Mouse (Mus musculus) heart, postnatal 0 days (tissue): ENCODE data around the gene Zfp987. TPM values are rescaled to one million over a fixed set of nuclear protein-coding genes. Genes with fewer than 3 reads are reported as not detected.
"Not testable (repeated sequence)": the region's sequence is repeated elsewhere in the genome, so short reads cannot be mapped to it uniquely, and the experiment has no call there.

ENCODE experiments used
- ATAC-seq: fragments of 200-750 bp; cut with Nextera tagmentation; 2 replicates; pipeline ENCODE4 v1.8.0; 2017; ENCODE audit warnings: low read depth, moderate number of reproducible peaks, moderate library complexity; ENCODE audit not compliant: insufficient read depth
- DNase-seq: peaks from one replicate; pipeline ENCODE4 v3.0.0-alpha.2; 2016; ENCODE audit warnings: low spot score
- H3K27ac ChIP-seq: fragments of 300-500 bp; sonication (generic); 2 replicates; pipeline ENCODE4 v1.5.1; 2014; ENCODE audit warnings: low read depth, mild to moderate bottlenecking
- H3K27me3 ChIP-seq: fragments of 300-500 bp; sonication (generic); 2 replicates; pipeline ENCODE4 v1.6.1; 2014; ENCODE audit warnings: low read length, mixed read lengths; ENCODE audit not compliant: control insufficient read depth, insufficient read depth
- H3K36me3 ChIP-seq: fragments of 300-500 bp; sonication (generic); replicated peaks from 2 replicates; pipeline ENCODE4 v1.6.1; 2014; ENCODE audit warnings: low read length, mixed read lengths; ENCODE audit not compliant: control insufficient read depth, insufficient read depth
- H3K4me1 ChIP-seq: fragments of 300-500 bp; sonication (generic); 2 replicates; pipeline ENCODE4 v1.6.1; 2014; ENCODE audit warnings: antibody characterized with exemption; ENCODE audit not compliant: control insufficient read depth, insufficient read depth
- H3K4me2 ChIP-seq: fragments of 300-500 bp; sonication (generic); 2 replicates; pipeline ENCODE4 v1.6.1; 2014; ENCODE audit warnings: low read depth, mild to moderate bottlenecking, low read length, moderate library complexity
- H3K4me3 ChIP-seq: fragments of 300-500 bp; sonication (generic); 2 replicates; pipeline ENCODE4 v1.5.1; 2014; ENCODE audit warnings: low read depth, low read length
- H3K9ac ChIP-seq: fragments of 300-500 bp; sonication (generic); replicated peaks from 2 replicates; pipeline ENCODE4 v1.6.1; 2014; ENCODE audit warnings: low read depth, low read length, mixed read lengths
- H3K9me3 ChIP-seq: fragments of 300-500 bp; sonication (generic); replicated peaks from 2 replicates; pipeline ENCODE4 v1.6.1; 2016; ENCODE audit warnings: low read length; ENCODE audit not compliant: control insufficient read depth
- WGBS: fragments of 180-500 bp; shearing (Covaris S2); extraction: QIAGEN DNeasy Blood & Tissue Kit; methylation state at CpG from one replicate; pipeline ENCODE4 v1.1.7; 2014; 5-methylcytosine and 5-hydroxymethylcytosine counted together
- polyA plus RNA-seq: library from polyadenylated mRNA; unstranded; fragments of >200 nt; fragmentation: Nextera tagmentation; extraction: Ambion mirVana; gene quantifications from 2 replicates; pipeline ENCODE4 v1.2.1, GENCODE M21; 2015
- total RNA-seq: library from RNA; depleted of rRNA; stranded (reverse); fragments of >200 nt; gene quantifications from 2 replicates; pipeline ENCODE4 v1.2.3, GENCODE M21; 2014; ENCODE audit warnings: low replicate concordance

Zfp987 gene
- total and polyA plus RNA-seq, 2 experiments from 2014 or later, result not detected

- not testable (repeated sequence) for H3K4me3 ChIP-seq, H3K4me2 ChIP-seq, H3K9ac ChIP-seq, H3K27me3 ChIP-seq, H3K27ac ChIP-seq, H3K36me3 ChIP-seq, DNase-seq, H3K4me1 ChIP-seq, ATAC-seq
- WGBS, result 80% methylated on average over 12 of the region's 12 CpGs
- H3K9me3 ChIP-seq, result peaks cover 23% of the 10 kb centered on the region; the same call in 1 of the 2 replicates
Observed at GRCm38 (mm10) chr4:146062021-146062420, 35.1 kb upstream of the Zfp987 start.

DNA sequence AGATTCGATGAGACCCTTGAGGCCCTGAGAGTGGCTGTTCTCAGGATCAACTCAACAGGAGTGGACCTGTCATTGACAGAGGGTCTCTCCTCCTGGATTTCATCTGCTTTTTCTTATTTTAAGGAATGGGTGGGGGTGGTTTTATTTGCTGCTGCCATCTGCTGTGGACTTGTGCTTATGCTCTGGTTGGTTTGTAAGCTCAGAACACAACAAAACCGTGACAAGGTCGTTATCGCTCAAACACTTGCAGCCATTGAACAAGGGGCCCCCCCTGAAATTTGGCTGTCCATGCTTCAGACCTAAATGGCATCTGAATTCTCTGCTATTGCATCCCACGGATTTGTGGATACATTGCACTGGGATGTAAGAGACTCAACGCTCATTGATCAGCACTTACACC lies 34.1 kb upstream of the Zfp987 start:
- WGBS, result 70% methylated on average over 6 of the region's 6 CpGs
- not testable (repeated sequence) for H3K9ac ChIP-seq, H3K27ac ChIP-seq, H3K4me1 ChIP-seq, ATAC-seq, H3K27me3 ChIP-seq, DNase-seq, H3K4me2 ChIP-seq, H3K4me3 ChIP-seq, H3K36me3 ChIP-seq
- peaks cover 31% of the 10 kb centered on the region for H3K9me3 ChIP-seq

GRCm38 (mm10) chr4:146063621-146064020 lies 33.5 kb upstream of the Zfp987 start:
- 81% methylated on average over 15 of the region's 15 CpGs for WGBS
- ATAC-seq, result not testable (repeated sequence)

DNA sequence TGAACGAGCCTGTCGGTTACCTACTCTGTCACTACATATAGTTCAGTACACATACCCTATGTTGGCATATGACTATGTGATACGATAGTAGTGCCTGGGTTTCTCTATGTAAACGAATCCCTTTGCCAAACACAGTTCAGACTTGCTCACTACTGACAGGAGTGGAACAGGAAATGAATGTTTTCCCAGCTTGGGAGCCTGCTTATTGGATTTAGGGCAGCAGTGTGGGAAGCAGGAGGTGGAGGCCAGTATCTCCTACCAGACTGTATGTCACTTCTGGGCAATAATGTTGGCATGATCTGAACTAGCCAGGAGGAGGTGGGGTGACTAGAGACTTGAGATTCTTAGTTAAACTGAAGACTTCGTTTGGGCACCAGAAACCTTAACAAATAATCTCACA lies 32.3 kb upstream of the Zfp987 start:
- DNase-seq, H3K36me3 ChIP-seq, H3K27ac ChIP-seq, H3K9ac ChIP-seq, H3K4me3 ChIP-seq, H3K27me3 ChIP-seq, H3K4me2 ChIP-seq, ATAC-seq, H3K4me1 ChIP-seq: not testable (repeated sequence)
- 49% methylated on average over 4 of the region's 5 CpGs for WGBS
- peaks cover 25% of the 10 kb centered on the region for H3K9me3 ChIP-seq

More at GRCm38 (mm10) chr4:146063621-146064020, 33.5 kb upstream of the Zfp987 start:
- H3K27ac ChIP-seq, H3K9ac ChIP-seq, H3K4me2 ChIP-seq, H3K4me1 ChIP-seq, DNase-seq, H3K4me3 ChIP-seq, H3K27me3 ChIP-seq, H3K36me3 ChIP-seq: not testable (repeated sequence)
- H3K9me3 ChIP-seq, result peaks cover 30% of the 10 kb centered on the region

DNA sequence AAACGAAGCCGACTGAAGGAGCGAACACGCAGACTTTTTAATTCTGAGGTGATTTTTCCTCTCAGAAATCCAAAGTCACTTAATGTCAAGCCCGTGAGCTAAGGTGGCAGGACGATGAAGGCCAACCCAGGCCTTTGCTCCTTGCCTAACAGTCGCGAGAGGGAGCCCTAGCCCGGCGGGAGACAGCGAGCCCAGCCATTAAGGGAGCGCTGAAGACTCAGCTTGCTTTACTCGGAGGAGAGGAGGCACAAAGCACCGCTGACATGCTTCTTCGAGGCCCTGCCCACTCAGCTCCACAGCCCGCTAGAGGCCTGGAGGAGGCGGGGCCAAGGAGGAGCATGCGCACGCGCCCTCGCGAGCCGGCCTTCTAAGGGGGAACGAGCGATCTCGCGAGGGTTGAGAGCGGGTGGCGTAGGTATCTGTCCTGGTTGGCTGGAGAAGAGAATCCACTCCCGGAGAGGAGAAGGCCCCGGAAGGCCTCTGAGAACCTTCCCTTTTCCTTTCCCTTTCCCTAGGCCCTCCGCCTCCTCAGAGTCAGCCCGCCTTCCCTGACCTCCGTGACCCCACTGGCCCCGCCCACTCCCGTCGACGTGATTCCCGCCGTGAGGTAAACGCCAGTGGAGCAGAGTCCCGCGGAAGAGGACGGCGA lies 30.0 kb upstream of the Zfp987 start:
- Histone ChIP-seq H3K4me2 (peak overlapping the region; percentile 37; the same call in 1 of the 2 replicates), H3K9me3 (peaks cover 20% of the 10 kb centered on the region)
- 37% methylated on average over 43 of the region's 45 CpGs for WGBS
- not testable (repeated sequence) for H3K4me1 ChIP-seq, H3K4me3 ChIP-seq, ATAC-seq, H3K9ac ChIP-seq, H3K27ac ChIP-seq, DNase-seq, H3K36me3 ChIP-seq, H3K27me3 ChIP-seq

DNA sequence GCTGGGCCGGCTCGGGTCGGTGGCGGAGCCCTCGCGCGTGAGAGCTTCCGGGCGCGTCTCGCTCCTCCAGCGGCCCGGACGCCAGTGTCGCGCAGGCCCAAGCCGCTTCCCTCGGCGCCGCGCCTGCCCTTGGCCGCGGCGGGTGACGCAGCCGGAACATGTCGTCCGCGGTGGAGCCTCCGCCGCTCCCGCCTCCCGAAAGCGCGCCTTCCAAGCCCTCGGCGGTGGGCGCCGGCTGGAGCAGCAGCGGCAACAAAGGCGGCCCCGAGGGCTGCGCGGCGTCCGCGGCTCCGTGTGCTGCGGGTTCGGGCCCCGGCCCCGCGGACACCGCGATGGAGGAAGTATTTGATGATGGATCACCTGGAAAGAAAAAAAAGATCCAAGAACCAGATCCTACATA lies 29.5 kb upstream of the Zfp987 start:
- peaks cover 20% of the 10 kb centered on the region for H3K9me3 ChIP-seq
- H3K4me1 ChIP-seq, H3K9ac ChIP-seq, H3K27ac ChIP-seq, H3K36me3 ChIP-seq, ATAC-seq, H3K27me3 ChIP-seq, DNase-seq: not testable (repeated sequence)
- H3K4me3 ChIP-seq, result peak overlapping the region; percentile 22; the same call in 1 of the 2 replicates
- peak overlapping the region; percentile 37; the same call in 1 of the 2 replicates for H3K4me2 ChIP-seq
- WGBS, result 20% methylated on average over 55 of the region's 55 CpGs

- not testable (repeated sequence) for H3K27me3 ChIP-seq, DNase-seq, H3K9me3 ChIP-seq, H3K4me2 ChIP-seq, H3K4me3 ChIP-seq, ATAC-seq, H3K36me3 ChIP-seq, H3K9ac ChIP-seq, H3K27ac ChIP-seq, H3K4me1 ChIP-seq
- 59% methylated on average over 5 of the region's 7 CpGs for WGBS
Observed at GRCm38 (mm10) chr4:146073264-146073663, 23.8 kb upstream of the Zfp987 start.

- H3K27ac ChIP-seq, H3K36me3 ChIP-seq, H3K9me3 ChIP-seq, H3K9ac ChIP-seq, DNase-seq, H3K4me1 ChIP-seq, ATAC-seq, H3K27me3 ChIP-seq, H3K4me3 ChIP-seq, H3K4me2 ChIP-seq: not testable (repeated sequence)
- 28% methylated on average over 3 of the region's 3 CpGs for whole genome bisulfite sequencing
Observed at GRCm38 (mm10) chr4:146101448-146101847, 4.3 kb downstream of the Zfp987 start.

- H3K4me3 ChIP-seq, H3K4me2 ChIP-seq: not testable (repeated sequence)
- WGBS, result no CpG with 5 or more reads among the region's 6 CpGs
Observed at GRCm38 (mm10) chr4:146156524-146156923, 59.4 kb downstream of the Zfp987 start, which contains the start of gene Zfp600. Gene Zfp600 (plus strand): TSS chr4:146156824.

More at GRCm38 (mm10) chr4:146156524-146156923, 59.4 kb downstream of the Zfp987 start, which contains the start of gene Zfp600:
- not testable (repeated sequence) for H3K4me1 ChIP-seq, H3K9me3 ChIP-seq, H3K9ac ChIP-seq, DNase-seq, ATAC-seq, H3K36me3 ChIP-seq, H3K27ac ChIP-seq, H3K27me3 ChIP-seq
